Mouse (Mus musculus) brain, embryonic 14.5 days (tissue): ENCODE measurements around the gene Glyr1.

Experiments used
- CTCF ChIP-seq: fragments of 200-500 bp; IDR thresholded peaks from 2 replicates; pipeline ENCODE4 v1.5.1; 2012; ENCODE audit warnings: inconsistent platforms, mild to moderate bottlenecking, moderate library complexity, borderline replicate concordance; ENCODE audit not compliant: insufficient read depth, insufficient read length; ENCODE audit errors: extremely low read depth
- POLR2A ChIP-seq: fragments of 200-500 bp; IDR thresholded peaks from 2 replicates; pipeline ENCODE4 v1.6.1; 2012; ENCODE audit warnings: mild to moderate bottlenecking, inconsistent platforms, borderline replicate concordance; ENCODE audit not compliant: poor library complexity, insufficient read depth, insufficient read length, severe bottlenecking; ENCODE audit errors: extremely low read depth

DNA sequence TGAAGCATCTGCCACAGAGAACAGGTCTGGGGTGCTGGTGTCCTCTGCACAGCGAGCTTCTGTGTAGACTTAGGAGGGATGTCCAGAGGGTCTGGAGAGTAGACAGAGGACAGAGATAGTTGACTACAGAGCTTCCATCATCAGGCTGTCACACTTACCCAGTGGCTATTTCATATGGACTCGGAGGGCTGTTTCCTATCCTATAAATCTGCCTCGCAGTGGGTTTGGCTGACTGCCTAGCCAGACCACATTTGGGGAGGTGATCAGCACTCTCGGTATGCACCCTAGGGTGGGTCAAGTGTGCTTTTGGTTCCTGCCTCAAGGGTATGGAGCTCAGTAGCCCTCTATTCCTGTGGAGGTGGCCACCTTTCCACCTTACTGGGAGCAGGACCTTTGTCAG is 35.5 kb upstream of the Glyr1 start:
- TF ChIP-seq CTCF: no peak
- no peak for TF ChIP-seq POLR2A
